Mouse (Mus musculus) brain, embryonic 14.5 days (tissue): ENCODE data around the gene Arl5c. TPM values are rescaled to one million over a fixed set of nuclear protein-coding genes. Genes with fewer than 3 reads are reported as not detected.

Experiments
- DNase-seq: peaks from one replicate; pipeline ENCODE4 v3.0.0-alpha.2; 2011; ENCODE audit warnings: low read depth
- CTCF ChIP-seq: fragments of 200-500 bp; IDR thresholded peaks from 2 replicates; pipeline ENCODE4 v1.5.1; 2012; ENCODE audit warnings: inconsistent platforms, mild to moderate bottlenecking, moderate library complexity, borderline replicate concordance; ENCODE audit not compliant: insufficient read depth, insufficient read length; ENCODE audit errors: extremely low read depth
- POLR2A ChIP-seq: fragments of 200-500 bp; IDR thresholded peaks from 2 replicates; pipeline ENCODE4 v1.6.1; 2012; ENCODE audit warnings: mild to moderate bottlenecking, inconsistent platforms, borderline replicate concordance; ENCODE audit not compliant: poor library complexity, insufficient read depth, insufficient read length, severe bottlenecking; ENCODE audit errors: extremely low read depth
- polyA plus RNA-seq: library from polyadenylated mRNA; depleted of rRNA; stranded (reverse); fragments of >200 nt; gene quantifications from 2 replicates; pipeline ENCODE4 v1.2.3, GENCODE M21; 2012

The Arl5c gene
- polyA plus RNA-seq, 1 experiment, result 0.89 TPM

DNA sequence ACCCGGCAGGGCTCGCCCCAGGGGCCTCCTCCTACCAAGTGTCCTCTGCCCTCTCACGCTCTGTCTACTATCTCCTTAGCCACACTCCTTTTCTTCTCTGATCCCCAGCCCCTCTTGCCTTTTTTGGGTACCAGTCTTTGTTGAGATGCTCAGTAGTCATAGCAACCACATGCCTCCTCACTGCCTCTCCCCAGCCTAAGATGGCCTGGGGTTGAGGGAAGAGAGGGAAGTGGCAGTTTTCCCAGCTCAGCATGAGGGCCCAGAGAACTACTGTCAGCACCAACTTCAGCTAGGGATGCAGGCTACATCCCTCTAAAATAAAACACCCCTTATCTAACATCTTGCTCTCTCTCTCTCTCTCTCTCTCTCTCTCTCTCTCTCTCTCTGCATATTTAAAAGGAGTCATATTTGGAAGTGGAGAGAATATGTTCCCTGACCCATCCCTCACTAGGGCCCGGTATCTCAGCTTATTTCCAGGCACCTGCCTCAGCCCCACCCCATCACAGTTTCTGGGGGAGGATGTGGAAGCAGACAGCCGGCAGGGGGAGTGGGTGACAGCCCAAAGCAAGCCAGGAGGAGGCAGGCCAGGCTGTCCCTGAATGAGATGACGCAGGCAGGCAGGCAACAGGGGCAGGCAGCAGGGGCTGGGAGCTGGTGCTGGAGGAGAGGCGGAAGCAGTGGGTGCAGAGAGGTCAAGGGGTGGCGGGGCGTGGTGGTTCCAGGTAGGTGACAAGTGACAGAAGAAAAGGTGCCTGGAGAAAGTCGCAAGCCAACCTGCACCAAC, 23.1 kb upstream of the Arl5c start:
- peak; percentile 82 for DNase-seq
- TF ChIP-seq POLR2A (no peak), CTCF (peak; percentile 50; the same call in 1 of the 2 replicates)

DNA sequence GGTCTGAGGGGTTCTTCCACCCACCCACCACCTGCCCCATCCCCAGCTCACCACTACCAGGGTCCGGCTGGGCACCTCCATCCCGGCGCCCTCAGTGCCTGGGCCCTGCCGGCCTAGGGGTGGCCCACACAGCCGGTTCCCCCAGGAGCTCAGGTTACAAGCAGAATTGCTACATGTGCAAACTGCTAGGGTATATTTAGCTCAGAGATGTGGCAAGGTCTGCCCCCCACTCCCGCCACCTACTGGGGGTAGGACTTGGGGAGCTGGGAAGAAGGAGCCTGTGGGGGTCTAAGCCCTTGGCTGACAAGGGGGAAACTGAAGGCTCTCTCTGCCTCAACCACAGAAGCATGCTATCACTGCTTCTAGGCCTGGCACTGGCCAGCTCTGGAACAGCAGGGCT, 22.2 kb upstream of the Arl5c start:
- DNase-seq, result no peak
- TF ChIP-seq POLR2A, result no peak

DNA sequence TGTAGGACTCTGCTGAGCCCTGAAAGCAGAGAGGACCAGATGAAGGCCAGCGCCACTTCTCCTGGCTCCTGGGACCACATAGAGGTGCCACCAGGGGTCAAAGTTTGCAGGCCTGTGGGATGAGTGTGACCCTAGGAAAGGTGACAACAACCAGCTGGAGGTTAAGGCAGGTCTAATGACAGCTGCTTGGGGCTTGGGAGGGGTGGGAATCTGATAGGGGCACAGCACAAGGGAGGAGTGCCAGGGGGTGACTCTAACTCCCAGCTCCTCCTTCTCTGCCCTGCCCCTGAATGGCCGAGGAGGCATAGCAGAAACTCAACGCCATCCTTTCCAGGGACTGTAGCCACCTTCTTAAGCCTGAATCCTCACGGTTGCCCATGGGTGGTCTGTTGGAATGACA, 20.8 kb upstream of the Arl5c start:
- DNase-seq, result no peak
- TF ChIP-seq CTCF (no peak), POLR2A (no peak)

DNA sequence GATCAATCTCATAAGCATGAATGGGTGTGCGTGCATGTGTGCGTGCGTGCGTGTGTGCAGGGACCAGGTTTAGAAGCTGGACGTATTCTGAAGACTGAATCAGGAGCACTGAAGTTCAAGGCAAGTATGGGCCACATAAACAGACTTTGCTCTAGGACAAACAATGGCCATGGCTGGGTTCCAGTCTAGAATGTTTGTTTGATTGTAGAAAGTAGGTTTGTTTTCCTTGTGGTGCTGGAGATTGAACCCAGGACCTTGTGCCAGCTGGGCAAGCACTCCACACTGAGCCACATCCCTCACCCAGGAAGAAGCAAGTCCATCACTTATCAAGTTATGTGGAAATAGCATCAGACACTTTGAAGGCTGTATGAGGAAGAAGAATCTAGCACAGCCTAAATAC, 20.2 kb upstream of the Arl5c start:
- no peak for DNase-seq
- TF ChIP-seq POLR2A (no peak), CTCF (no peak)

DNA sequence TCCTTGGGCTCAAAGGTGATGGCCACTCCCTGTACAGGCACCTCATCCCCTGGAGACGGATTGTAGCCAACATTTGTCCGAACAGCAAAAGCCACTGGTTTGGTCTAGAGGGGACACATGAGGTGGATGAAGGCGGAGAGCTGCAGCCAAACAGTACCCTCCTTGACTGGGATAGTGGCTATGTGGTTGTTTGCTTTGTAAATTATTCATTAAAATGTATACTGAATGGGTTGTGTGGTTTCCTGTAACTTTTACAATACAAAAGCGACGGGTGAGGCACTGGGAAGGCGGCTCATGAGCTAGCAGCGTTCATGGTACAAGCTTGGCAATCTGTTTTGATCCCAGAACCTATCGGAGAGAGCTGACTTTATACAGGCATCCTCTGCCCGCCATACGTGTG, 16.9 kb upstream of the Arl5c start:
- DNase-seq, result no peak
- TF ChIP-seq CTCF, result no peak
- no peak for TF ChIP-seq POLR2A

DNA sequence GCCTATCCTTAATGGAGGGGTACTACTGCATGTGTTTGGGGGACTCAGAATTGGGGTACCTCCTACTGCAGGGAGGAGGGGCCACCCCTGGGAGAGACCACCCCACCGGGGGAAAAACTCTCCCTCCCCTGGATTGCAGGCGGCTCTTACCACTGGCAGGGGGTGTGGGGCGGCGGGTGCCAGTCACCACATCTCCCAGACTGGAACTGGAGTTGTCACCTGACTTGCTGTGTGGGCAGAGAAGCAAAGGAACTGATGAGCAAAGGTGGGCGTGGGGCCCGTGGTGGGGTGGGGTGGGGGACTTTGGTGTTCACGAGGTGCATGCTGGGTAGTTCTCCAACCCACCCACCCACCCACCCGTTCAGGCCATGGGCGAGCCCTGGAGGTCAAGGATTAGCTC, 15.7 kb upstream of the Arl5c start:
- no peak for TF ChIP-seq CTCF
- no peak for TF ChIP-seq POLR2A
- DNase-seq, result no peak

DNA sequence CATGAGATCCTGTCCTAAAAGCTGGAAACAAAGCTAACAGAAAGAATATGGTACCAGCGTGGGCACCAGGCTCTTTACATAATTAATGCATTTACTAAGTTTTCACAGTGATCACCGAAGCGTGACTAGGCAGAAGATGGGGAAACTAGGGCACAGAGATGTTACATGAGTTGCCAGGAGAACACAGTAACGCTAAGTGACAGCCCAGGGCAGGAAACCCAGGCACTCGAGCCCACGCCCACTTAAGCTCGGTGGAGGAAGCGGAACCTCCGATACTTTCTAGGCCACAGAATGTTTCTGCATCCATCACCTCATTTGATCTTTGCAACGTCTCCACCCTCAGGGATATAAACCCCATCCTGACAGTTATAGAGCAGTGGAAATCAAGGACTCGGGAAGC, 12.1 kb upstream of the Arl5c start:
- no peak for TF ChIP-seq CTCF
- no peak for TF ChIP-seq POLR2A
- no peak for DNase-seq

DNA sequence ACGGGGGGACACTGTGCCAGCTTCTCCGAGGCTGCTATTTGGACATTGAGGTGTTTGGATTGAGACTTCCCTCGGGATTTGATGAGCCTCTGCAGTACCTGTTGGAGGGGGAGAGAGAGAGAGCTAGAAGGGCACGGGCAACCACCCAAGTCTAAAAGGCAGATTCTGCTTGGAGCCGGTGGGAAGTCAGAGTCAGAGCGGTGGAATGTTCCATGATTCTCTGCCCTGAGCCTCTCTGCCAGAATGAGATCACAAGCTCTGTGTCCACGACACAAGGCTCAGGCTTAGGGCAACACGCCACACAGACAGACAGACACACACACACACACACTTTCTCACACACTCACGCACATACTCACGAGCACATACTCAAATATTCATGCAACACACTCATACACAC, 9.7 kb upstream of the Arl5c start:
- TF ChIP-seq CTCF, result no peak
- TF ChIP-seq POLR2A, result no peak
- no peak for DNase-seq

DNA sequence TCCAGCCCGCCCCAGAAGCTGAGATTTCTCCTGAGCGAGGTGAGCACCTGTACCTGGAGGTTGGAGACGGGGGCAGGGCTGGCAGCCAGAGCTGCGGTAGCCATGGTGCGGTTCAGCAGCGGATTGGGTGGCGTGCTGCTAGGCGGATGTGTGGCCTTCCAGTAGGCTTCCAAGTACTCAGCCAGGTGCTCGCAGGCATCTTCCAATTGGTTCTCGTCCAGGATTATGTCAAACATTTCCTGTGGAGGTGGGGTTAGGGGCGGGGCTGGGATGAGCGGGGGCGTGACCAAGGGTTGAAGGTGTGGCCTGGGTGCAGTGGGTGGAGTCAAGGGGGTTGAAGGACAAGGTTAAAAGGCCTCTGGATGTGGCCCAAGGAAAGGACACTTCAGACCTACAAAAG, 9.1 kb upstream of the Arl5c start:
- DNase-seq, result no peak
- no peak for TF ChIP-seq POLR2A
- TF ChIP-seq CTCF, result no peak

DNA sequence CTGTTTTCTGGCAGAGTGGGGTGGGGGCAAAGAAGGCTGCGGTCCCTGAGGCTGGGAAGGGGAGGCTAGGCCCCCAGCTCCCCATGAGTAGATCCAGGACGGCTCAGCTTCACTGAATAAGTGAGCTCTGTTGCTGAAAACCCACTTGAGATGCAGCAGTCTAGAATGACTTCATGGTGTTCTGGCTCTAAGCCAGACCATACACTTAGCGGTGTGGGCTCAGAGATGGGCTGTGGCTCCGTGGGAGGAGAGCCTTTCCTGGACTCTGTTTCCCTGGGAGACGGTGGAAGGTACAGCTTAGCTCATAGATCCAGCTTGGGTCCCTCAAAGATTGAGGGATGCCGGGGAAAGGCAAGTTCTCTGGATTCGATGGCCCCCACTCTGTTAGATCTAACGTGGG, 8.2 kb upstream of the Arl5c start:
- TF ChIP-seq CTCF, result no peak
- TF ChIP-seq POLR2A, result no peak
- peak; percentile 56 for DNase-seq

DNA sequence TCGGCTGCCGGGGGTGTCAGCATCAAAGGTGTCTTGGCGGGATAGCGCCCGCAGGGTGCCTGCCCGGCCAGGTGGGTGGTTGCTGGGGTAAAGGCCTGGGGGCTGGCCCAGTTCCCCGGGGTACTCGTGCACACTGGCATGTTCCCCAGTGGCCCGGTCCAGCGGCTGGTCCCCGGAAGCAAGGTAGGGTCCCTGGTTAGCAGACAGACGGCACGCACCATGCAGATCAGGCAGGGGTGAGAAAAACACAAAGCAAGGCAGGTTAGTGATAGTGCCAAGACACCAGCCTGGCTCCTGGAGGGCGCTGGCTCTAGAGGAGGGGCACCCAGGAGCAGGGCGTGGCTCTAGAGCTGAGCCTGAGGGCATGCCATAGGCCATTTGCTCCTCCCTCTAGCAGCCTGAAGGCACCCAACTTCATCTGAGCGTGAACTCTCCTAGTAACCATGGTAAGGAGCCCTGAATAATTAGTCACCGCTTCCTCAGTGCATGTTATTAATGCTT, 7.2 kb upstream of the Arl5c start:
- DNase-seq, result peak; percentile 69
- TF ChIP-seq POLR2A, result no peak

DNA sequence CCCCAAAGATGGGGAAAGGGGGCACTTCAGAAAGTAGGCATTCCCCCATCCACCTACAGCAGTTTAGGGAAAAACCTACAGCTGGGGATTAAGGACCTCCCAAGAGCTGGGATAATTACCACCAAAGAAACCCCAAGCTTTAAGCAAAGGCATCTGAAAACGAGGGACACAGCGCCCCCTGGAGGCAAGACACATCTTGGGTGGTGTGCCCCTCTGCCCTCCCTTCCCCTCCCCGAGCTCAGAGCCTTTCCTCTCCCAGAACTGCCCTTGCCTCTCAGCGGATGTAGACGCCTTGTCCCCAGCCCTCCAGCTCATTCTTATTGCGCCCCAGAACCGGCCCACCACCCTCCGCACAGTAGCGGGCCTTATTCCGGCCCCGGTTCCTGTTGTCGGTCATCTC, 6.6 kb upstream of the Arl5c start:
- TF ChIP-seq POLR2A (no peak), CTCF (peak; percentile 85)
- DNase-seq, result peak; percentile 82
